Mouse (Mus musculus) cerebellum, postnatal 25 days (tissue): ENCODE results near the gene Dek.

Experiments used
- DNase-seq, 2 experiments: peaks; one replicate each; pipeline ENCODE4 v3.0.0; 2021; ENCODE audit warnings: mixed read lengths in 2 of 2

The Dek gene

GRCm38 (mm10) chr13:47106580-47106888 lies 533 bp upstream of the Dek start:
- DNase-seq: no peak

- DNase-seq: peak; percentile 35 to 42
Observed at GRCm38 (mm10) chr13:47104856-47105541, 1.0 kb downstream of the Dek start.

GRCm38 (mm10) chr13:47104146-47104545 lies 1.9 kb downstream of the Dek start:
- no peak for DNase-seq

- no peak for DNase-seq
Observed at GRCm38 (mm10) chr13:47100587-47100986, 5.4 kb downstream of the Dek start.

- DNase-seq: no peak
Observed at GRCm38 (mm10) chr13:47099265-47099664, 6.7 kb downstream of the Dek start.

GRCm38 (mm10) chr13:47096591-47096990 lies 9.4 kb downstream of the Dek start:
- no peak for DNase-seq

GRCm38 (mm10) chr13:47093791-47094190 lies 12.2 kb downstream of the Dek start:
- no peak for DNase-seq

- DNase-seq: no peak
Observed at GRCm38 (mm10) chr13:47089271-47089670, 16.7 kb downstream of the Dek start.

GRCm38 (mm10) chr13:47088433-47088832 lies 17.6 kb downstream of the Dek start:
- DNase-seq: no peak

GRCm38 (mm10) chr13:47080905-47081505 lies 25.0 kb downstream of the Dek start:
- no peak for DNase-seq

- no peak for DNase-seq
Observed at GRCm38 (mm10) chr13:47078799-47079198, 27.2 kb downstream of the Dek start.

- no peak for DNase-seq
Observed at GRCm38 (mm10) chr13:47077367-47077766, 28.6 kb downstream of the Dek start.

GRCm38 (mm10) chr13:47076156-47076555 lies 29.8 kb downstream of the Dek start:
- DNase-seq: no peak

GRCm38 (mm10) chr13:47072484-47072883 lies 33.5 kb downstream of the Dek start:
- no peak for DNase-seq

GRCm38 (mm10) chr13:47071871-47072270 lies 34.1 kb downstream of the Dek start:
- no peak for DNase-seq

GRCm38 (mm10) chr13:47070329-47071080 lies 35.5 kb downstream of the Dek start:
- no peak for DNase-seq

- no peak for DNase-seq
Observed at GRCm38 (mm10) chr13:47067001-47067400, 39.0 kb downstream of the Dek start.

- no peak for DNase-seq
Observed at GRCm38 (mm10) chr13:47066516-47066915, 39.5 kb downstream of the Dek start.

GRCm38 (mm10) chr13:47063985-47064760 lies 41.8 kb downstream of the Dek start:
- DNase-seq: no peak

GRCm38 (mm10) chr13:47062756-47063155 lies 43.2 kb downstream of the Dek start:
- DNase-seq: no peak

GRCm38 (mm10) chr13:47056781-47057180 lies 49.2 kb downstream of the Dek start:
- DNase-seq: no peak

GRCm38 (mm10) chr13:47056126-47056525 lies 49.9 kb downstream of the Dek start:
- no peak for DNase-seq

- no peak for DNase-seq
Observed at GRCm38 (mm10) chr13:47053971-47054370, 52.0 kb downstream of the Dek start.
